Mouse (Mus musculus) left cerebral cortex, postnatal 36 days (tissue): ENCODE measurements at regions not wholly inside any gene's neighbourhood (a gene's known extent, or its start where the extent isn't known, plus 50 kb on each side); places are given as distances from the start of the nearest gene placed in this dataset.
A peak's percentile ranks its signal among the peaks of the same experiment; 100 is the strongest.

Experiments
- DNase-seq, 2 experiments: peaks; one replicate each; pipeline ENCODE4 v3.0.0; 2021 to 2022; ENCODE audit warnings: low spot score in 2 of 2, mixed read lengths in 1 of 2
- intact Hi-C: fragments of 180-260 bp; cut with DNase I; formaldehyde crosslinking; loops from one replicate; pipeline ENCODE4 v1.15.1; 2025

- intact Hi-C loops, result loop anchor here (5.0 kb wide), 1 partner anchor 194 kb away; no protein-coding TSS in a partner anchor
- DNase-seq, result no peak
Measured at GRCm38 (mm10) chr17:49208315-49208820, 219.8 kb upstream of the Mocs1 start.

GRCm38 (mm10) chr17:49212918-49213317 is 215.2 kb upstream of the Mocs1 start:
- DNase-seq, result no peak
- intact Hi-C loops, result no loop called here

- intact Hi-C loops, result no loop called here
- no peak for DNase-seq
Measured at GRCm38 (mm10) chr17:49215281-49215680, 212.9 kb upstream of the Mocs1 start.

- intact Hi-C loops, result no loop called here
- peak; percentile 53 to 63 for DNase-seq
Measured at GRCm38 (mm10) chr17:49219512-49220197, 208.5 kb upstream of the Mocs1 start.

- intact Hi-C loops, result no loop called here
- DNase-seq, result no peak
Measured at GRCm38 (mm10) chr17:49223212-49223611, 204.9 kb upstream of the Mocs1 start.

- DNase-seq, result no peak
- intact Hi-C loops, result no loop called here
Measured at GRCm38 (mm10) chr17:49223651-49224050, 204.5 kb upstream of the Mocs1 start.

- peak; percentile 50 to 52 for DNase-seq
- intact Hi-C loops, result no loop called here
Measured at GRCm38 (mm10) chr17:49225255-49226015, 202.7 kb upstream of the Mocs1 start.

GRCm38 (mm10) chr17:49226016-49226400 is 202.2 kb upstream of the Mocs1 start:
- no peak for DNase-seq
- intact Hi-C loops, result no loop called here

GRCm38 (mm10) chr17:49231287-49231686 is 196.9 kb upstream of the Mocs1 start:
- intact Hi-C loops, result no loop called here
- no peak for DNase-seq

GRCm38 (mm10) chr17:49240097-49240496 is 188.1 kb upstream of the Mocs1 start:
- no peak for DNase-seq
- intact Hi-C loops, result no loop called here

GRCm38 (mm10) chr17:49243419-49243818 is 184.7 kb upstream of the Mocs1 start:
- intact Hi-C loops, result no loop called here
- DNase-seq, result no peak

GRCm38 (mm10) chr17:49245013-49245412 is 183.1 kb upstream of the Mocs1 start:
- DNase-seq, result no peak
- intact Hi-C loops, result no loop called here

- intact Hi-C loops, result no loop called here
- no peak for DNase-seq
Measured at GRCm38 (mm10) chr17:49247215-49247614, 180.9 kb upstream of the Mocs1 start.

- no peak for DNase-seq
- intact Hi-C loops, result no loop called here
Measured at GRCm38 (mm10) chr17:49250726-49251537, 177.2 kb upstream of the Mocs1 start.

- intact Hi-C loops, result no loop called here
- no peak for DNase-seq
Measured at GRCm38 (mm10) chr17:49252271-49252670, 175.9 kb upstream of the Mocs1 start.

GRCm38 (mm10) chr17:49258496-49258895 is 169.7 kb upstream of the Mocs1 start:
- DNase-seq, result no peak
- intact Hi-C loops, result no loop called here

- DNase-seq, result no peak
- intact Hi-C loops, result no loop called here
Measured at GRCm38 (mm10) chr17:49262394-49262793, 165.8 kb upstream of the Mocs1 start.

GRCm38 (mm10) chr17:49266343-49266742 is 161.8 kb upstream of the Mocs1 start:
- intact Hi-C loops, result loop anchor here (2.0 kb wide), 1 partner anchor 134 kb away; no protein-coding TSS in a partner anchor
- no peak for DNase-seq

GRCm38 (mm10) chr17:49269943-49270342 is 158.2 kb upstream of the Mocs1 start:
- no peak for DNase-seq
- intact Hi-C loops, result no loop called here
